Mouse (Mus musculus): ENCODE data around the gene Batf3. TPM values are rescaled to one million over a fixed set of nuclear protein-coding genes. Genes with fewer than 3 reads are reported as not detected.
A peak's percentile ranks its signal among the peaks of the same experiment; 100 is the strongest.

Batf3 gene
- total and polyA plus RNA-seq, 3 experiments, result 0.60 to 1.8 TPM; not detected in 1

- H3K4me3 ChIP-seq, result no peak overlapping the region
- no peaks in the 10 kb centered on the region for H3K79me2 ChIP-seq (replicated peaks; ENCODE audit: control insufficient read depth, insufficient read depth, low read length)
- no peak for TF ChIP-seq POLR2A (IDR thresholded peaks at IDR 0.05; ENCODE audit: insufficient read depth, low read depth, low read length)
- TF ChIP-seq EP300 (IDR thresholded peaks at IDR 0.05; ENCODE audit: insufficient read depth, low read depth, low read length), result no peak
- TF ChIP-seq CTCF (IDR thresholded peaks at IDR 0.05), result no peak
- WGBS, result 69% methylated on average over 5 of the region's 5 CpGs
- intact Hi-C loops (cut with DNase I), result no loop called here
- no peaks in the 10 kb centered on the region for H3K27me3 ChIP-seq (ENCODE audit: control insufficient read depth, insufficient read depth, low read length)
- no peaks in the 10 kb centered on the region for H3K36me3 ChIP-seq (ENCODE audit: control insufficient read depth, insufficient read depth, low read length)
- no peak overlapping the region for H3K9ac ChIP-seq (ENCODE audit: low read depth, low read length)
- no peak overlapping the region for H3K27ac ChIP-seq
- DNase-seq, result no peak
- H3K4me1 ChIP-seq (ENCODE audit: control insufficient read depth, insufficient read depth, low read length), result peaks cover 8% of the 10 kb centered on the region
These were observed 9.7 kb upstream of the Batf3 start for GRCm38 (mm10) chr1:191087955-191088354.

GRCm38 (mm10) chr1:191089355-191089754 lies 8.3 kb upstream of the Batf3 start:
- TF ChIP-seq CTCF (IDR thresholded peaks at IDR 0.05) (no peak), POLR2A (IDR thresholded peaks at IDR 0.05; ENCODE audit: insufficient read depth, low read depth, low read length) (no peak), EP300 (IDR thresholded peaks at IDR 0.05; ENCODE audit: insufficient read depth, low read depth, low read length) (no peak)
- intact Hi-C loops (cut with DNase I), result no loop called here

GRCm38 (mm10) chr1:191092050-191092449 lies 5.6 kb upstream of the Batf3 start:
- no peak overlapping the region for H3K4me3 ChIP-seq
- H3K27ac ChIP-seq, result no peak overlapping the region
- intact Hi-C loops (cut with DNase I), result no loop called here

More at GRCm38 (mm10) chr1:191089355-191089754, 8.3 kb upstream of the Batf3 start:
- Histone ChIP-seq H3K27ac (no peak overlapping the region), H3K79me2 (replicated peaks; ENCODE audit: control insufficient read depth, insufficient read depth, low read length) (no peaks in the 10 kb centered on the region), H3K27me3 (ENCODE audit: control insufficient read depth, insufficient read depth, low read length) (no peaks in the 10 kb centered on the region), H3K9ac (ENCODE audit: low read depth, low read length) (no peak overlapping the region), H3K36me3 (ENCODE audit: control insufficient read depth, insufficient read depth, low read length) (no peaks in the 10 kb centered on the region), H3K4me1 (ENCODE audit: control insufficient read depth, insufficient read depth, low read length) (peaks cover 8% of the 10 kb centered on the region), H3K4me3 (no peak overlapping the region)
- DNase-seq, result no peak
- 50% methylated on average over 6 of the region's 6 CpGs for WGBS

GRCm38 (mm10) chr1:191093578-191093977 lies 4.1 kb upstream of the Batf3 start:
- Histone ChIP-seq H3K27me3 (ENCODE audit: control insufficient read depth, insufficient read depth, low read length) (no peaks in the 10 kb centered on the region), H3K27ac (no peak overlapping the region), H3K9ac (ENCODE audit: low read depth, low read length) (no peak overlapping the region), H3K4me1 (ENCODE audit: control insufficient read depth, insufficient read depth, low read length) (peaks cover 8% of the 10 kb centered on the region), H3K79me2 (replicated peaks; ENCODE audit: control insufficient read depth, insufficient read depth, low read length) (no peaks in the 10 kb centered on the region), H3K4me3 (no peak overlapping the region), H3K36me3 (ENCODE audit: control insufficient read depth, insufficient read depth, low read length) (no peaks in the 10 kb centered on the region)
- intact Hi-C loops (cut with DNase I), result no loop called here
- WGBS, result 69% methylated on average over 5 of the region's 5 CpGs
- no peak for TF ChIP-seq EP300 (IDR thresholded peaks at IDR 0.05; ENCODE audit: insufficient read depth, low read depth, low read length)
- no peak for DNase-seq

More at GRCm38 (mm10) chr1:191092050-191092449, 5.6 kb upstream of the Batf3 start:
- no peaks in the 10 kb centered on the region for H3K79me2 ChIP-seq (replicated peaks; ENCODE audit: control insufficient read depth, insufficient read depth, low read length)
- WGBS, result 36% methylated on average over 8 of the region's 8 CpGs
- H3K27me3 ChIP-seq (ENCODE audit: control insufficient read depth, insufficient read depth, low read length), result no peaks in the 10 kb centered on the region
- DNase-seq, result no peak
- no peak for TF ChIP-seq EP300 (IDR thresholded peaks at IDR 0.05; ENCODE audit: insufficient read depth, low read depth, low read length)
- no peak for TF ChIP-seq CTCF (IDR thresholded peaks at IDR 0.05)
- TF ChIP-seq POLR2A (IDR thresholded peaks at IDR 0.05; ENCODE audit: insufficient read depth, low read depth, low read length), result no peak
- no peaks in the 10 kb centered on the region for H3K36me3 ChIP-seq (ENCODE audit: control insufficient read depth, insufficient read depth, low read length)
- H3K4me1 ChIP-seq (ENCODE audit: control insufficient read depth, insufficient read depth, low read length), result peaks cover 8% of the 10 kb centered on the region
- H3K9ac ChIP-seq (ENCODE audit: low read depth, low read length), result no peak overlapping the region

- WGBS, result 74% methylated on average over 9 of the region's 9 CpGs
- Histone ChIP-seq H3K36me3 (ENCODE audit: control insufficient read depth, insufficient read depth, low read length) (no peaks in the 10 kb centered on the region), H3K79me2 (replicated peaks; ENCODE audit: control insufficient read depth, insufficient read depth, low read length) (no peaks in the 10 kb centered on the region), H3K9ac (ENCODE audit: low read depth, low read length) (no peak overlapping the region), H3K4me3 (no peak overlapping the region), H3K4me1 (ENCODE audit: control insufficient read depth, insufficient read depth, low read length) (peaks cover 8% of the 10 kb centered on the region), H3K27me3 (ENCODE audit: control insufficient read depth, insufficient read depth, low read length) (no peaks in the 10 kb centered on the region), H3K27ac (no peak overlapping the region)
- TF ChIP-seq POLR2A (IDR thresholded peaks at IDR 0.05; ENCODE audit: insufficient read depth, low read depth, low read length) (no peak), EP300 (IDR thresholded peaks at IDR 0.05; ENCODE audit: insufficient read depth, low read depth, low read length) (no peak), CTCF (IDR thresholded peaks at IDR 0.05) (peak; percentile 38)
- intact Hi-C loops (cut with DNase I), result no loop called here
- no peak for DNase-seq
These were observed 2.6 kb upstream of the Batf3 start for GRCm38 (mm10) chr1:191095019-191095418.

- intact Hi-C loops (cut with DNase I), result no loop called here
- DNase-seq, result no peak
- TF ChIP-seq CTCF (IDR thresholded peaks at IDR 0.05), result no peak
- no peak for TF ChIP-seq POLR2A (IDR thresholded peaks at IDR 0.05; ENCODE audit: insufficient read depth, low read depth, low read length)
- no peak for TF ChIP-seq EP300 (IDR thresholded peaks at IDR 0.05; ENCODE audit: insufficient read depth, low read depth, low read length)
- no peak overlapping the region for H3K9ac ChIP-seq (ENCODE audit: low read depth, low read length)
- no peak overlapping the region for H3K4me3 ChIP-seq
- 64% methylated on average over 14 of the region's 14 CpGs for WGBS
- peaks cover 6% of the 10 kb centered on the region for H3K4me1 ChIP-seq (ENCODE audit: control insufficient read depth, insufficient read depth, low read length)
- no peak overlapping the region for H3K27ac ChIP-seq
- H3K79me2 ChIP-seq (replicated peaks; ENCODE audit: control insufficient read depth, insufficient read depth, low read length), result no peaks in the 10 kb centered on the region
- no peaks in the 10 kb centered on the region for H3K36me3 ChIP-seq (ENCODE audit: control insufficient read depth, insufficient read depth, low read length)
- no peaks in the 10 kb centered on the region for H3K27me3 ChIP-seq (ENCODE audit: control insufficient read depth, insufficient read depth, low read length)
These were observed 571 bp upstream of the Batf3 start for GRCm38 (mm10) chr1:191096871-191097681.
